ENCODE assay signal across 21 mouse cellular contexts in the genomic region with DNA sequence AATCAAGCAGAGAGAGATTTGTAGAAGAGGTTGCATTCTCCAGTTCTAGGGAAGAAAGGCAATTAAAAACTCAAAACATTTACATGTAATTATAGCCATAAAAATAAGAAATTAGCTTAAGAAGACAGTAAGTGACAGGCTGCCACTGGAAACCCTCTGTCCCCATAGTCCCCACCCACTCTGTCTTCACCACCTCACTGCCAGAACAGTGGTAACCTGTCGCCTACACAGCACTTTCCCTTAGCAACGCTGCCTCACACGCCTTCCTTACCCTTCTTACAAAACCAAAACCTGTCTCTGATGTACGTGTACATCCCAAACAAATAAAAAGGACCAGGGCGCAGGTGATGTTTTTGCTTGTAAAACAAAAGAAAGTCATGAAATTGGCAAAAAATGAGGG. TPM values are rescaled to one million over a fixed set of nuclear protein-coding genes. Genes with fewer than 3 reads are reported as not detected.
DNase-seq lines count a peak whose midpoint lies in the region; ATAC-seq and TF ChIP-seq lines count a peak whose summit lies in the region.
"Had no signal": no experiment of that assay in that cellular context is flagged by ENCODE, and none has a peak within 500 bp of the region (broad histone marks: within the 10 kb centered on the region; RNA-seq: fewer than 3 reads in every experiment).

No protein-coding gene starts in this region.

- H3K27me3 ChIP-seq in hindbrain, embryonic 13.5 days, result no peaks in the 10 kb centered on the region
- no peaks in the 10 kb centered on the region for H3K27me3 ChIP-seq in hindbrain, postnatal 0 days (ENCODE audit: insufficient read depth, low read length)
- H3K27me3 ChIP-seq in neural tube, embryonic 13.5 days, result no peaks in the 10 kb centered on the region
- no peaks in the 10 kb centered on the region for H3K27me3 ChIP-seq in neural tube, embryonic 15.5 days (replicated peaks)
- H3K27me3 ChIP-seq in forebrain, embryonic 13.5 days, result peaks cover 6% of the 10 kb centered on the region
- H3K27me3 ChIP-seq: heart, embryonic 12.5 days had no signal

- intact Hi-C loops in gastrocnemius, postnatal 36 days (cut with DNase I), result no loop called here

- no peaks in the 10 kb centered on the region for H3K9me3 ChIP-seq in hindbrain, embryonic 13.5 days
- no peaks in the 10 kb centered on the region for H3K9me3 ChIP-seq in hindbrain, postnatal 0 days (ENCODE audit: low read length)
- no peaks in the 10 kb centered on the region for H3K9me3 ChIP-seq in neural tube, embryonic 13.5 days
- H3K9me3 ChIP-seq in neural tube, embryonic 15.5 days (replicated peaks), result no peaks in the 10 kb centered on the region
- H3K9me3 ChIP-seq in forebrain, embryonic 13.5 days (replicated peaks), result no peaks in the 10 kb centered on the region
- H3K9me3 ChIP-seq: heart, embryonic 12.5 days; limb, embryonic 12.5 days; lung, embryonic 15.5 days had no signal

- H3K27ac ChIP-seq in hindbrain, embryonic 13.5 days, result peak overlapping the region; percentile 81
- no peak overlapping the region for H3K27ac ChIP-seq in hindbrain, postnatal 0 days
- peak overlapping the region; percentile 86 for H3K27ac ChIP-seq in neural tube, embryonic 13.5 days (replicated peaks)
- H3K27ac ChIP-seq in neural tube, embryonic 15.5 days (replicated peaks), result no peak overlapping the region
- peak overlapping the region; percentile 83 for H3K27ac ChIP-seq in forebrain, embryonic 13.5 days
- H3K27ac ChIP-seq: limb, embryonic 12.5 days; liver, embryonic 14.5 days; lung, embryonic 15.5 days had no signal

- no peak for ATAC-seq in hindbrain, embryonic 13.5 days (ENCODE audit: low FRiP score)
- no peak for ATAC-seq in hindbrain, postnatal 0 days
- ATAC-seq in neural tube, embryonic 13.5 days (ENCODE audit: low read depth), result no peak
- no peak for ATAC-seq in neural tube, embryonic 15.5 days (ENCODE audit: low FRiP score)
- peak; percentile 55; the same call in 1 of the 2 replicates for ATAC-seq in forebrain, embryonic 13.5 days

- no peak overlapping the region for H3K9ac ChIP-seq in hindbrain, embryonic 13.5 days
- no peak overlapping the region for H3K9ac ChIP-seq in hindbrain, postnatal 0 days (replicated peaks; ENCODE audit: low read length)
- H3K9ac ChIP-seq in neural tube, embryonic 13.5 days, result no peak overlapping the region
- H3K9ac ChIP-seq in neural tube, embryonic 15.5 days (replicated peaks), result no peak overlapping the region
- no peak overlapping the region for H3K9ac ChIP-seq in forebrain, embryonic 13.5 days
- H3K9ac ChIP-seq: heart, embryonic 12.5 days; limb, embryonic 12.5 days; liver, embryonic 14.5 days; lung, embryonic 15.5 days had no signal

- H3K36me3 ChIP-seq in hindbrain, embryonic 13.5 days, result no peaks in the 10 kb centered on the region
- H3K36me3 ChIP-seq in hindbrain, postnatal 0 days (ENCODE audit: insufficient read depth, low read length), result no peaks in the 10 kb centered on the region
- H3K36me3 ChIP-seq in neural tube, embryonic 13.5 days, result no peaks in the 10 kb centered on the region
- no peaks in the 10 kb centered on the region for H3K36me3 ChIP-seq in neural tube, embryonic 15.5 days
- H3K36me3 ChIP-seq in forebrain, embryonic 13.5 days (ENCODE audit: poor library complexity, severe bottlenecking), result no peaks in the 10 kb centered on the region
- H3K36me3 ChIP-seq: heart, embryonic 12.5 days; limb, embryonic 12.5 days; lung, embryonic 15.5 days had no signal

- H3K4me2 ChIP-seq in hindbrain, embryonic 13.5 days, result no peak overlapping the region
- no peak overlapping the region for H3K4me2 ChIP-seq in hindbrain, postnatal 0 days (ENCODE audit: low read depth, low read length)
- H3K4me2 ChIP-seq in neural tube, embryonic 13.5 days, result no peak overlapping the region
- no peak overlapping the region for H3K4me2 ChIP-seq in neural tube, embryonic 15.5 days
- 0 out of 2 replicates have a peak overlapping the region, but pooled peaks have one; percentile 16 for H3K4me2 ChIP-seq in forebrain, embryonic 13.5 days
- H3K4me2 ChIP-seq: heart, embryonic 12.5 days; limb, embryonic 12.5 days; lung, embryonic 15.5 days had no signal

- peaks cover 44% of the 10 kb centered on the region for H3K4me1 ChIP-seq in hindbrain, embryonic 13.5 days (replicated peaks)
- 0 out of 2 replicates have a peak, but pooled peaks cover 6% of the 10 kb centered on the region for H3K4me1 ChIP-seq in hindbrain, postnatal 0 days (ENCODE audit: insufficient read depth, low read length)
- peaks cover 51% of the 10 kb centered on the region for H3K4me1 ChIP-seq in neural tube, embryonic 13.5 days (replicated peaks)
- peaks cover 11% of the 10 kb centered on the region for H3K4me1 ChIP-seq in neural tube, embryonic 15.5 days
- peaks cover 42% of the 10 kb centered on the region for H3K4me1 ChIP-seq in forebrain, embryonic 13.5 days

- TF ChIP-seq CTCF in hindbrain, postnatal 0 days (IDR thresholded peaks at IDR 0.05; ENCODE audit: low read depth), result no peak

- WGBS in hindbrain, embryonic 13.5 days, result 59% methylated on average over 5 of the region's 5 CpGs
- WGBS in hindbrain, postnatal 0 days, result 76% methylated on average over 5 of the region's 5 CpGs
- 68% methylated on average over 5 of the region's 5 CpGs for WGBS in neural tube, embryonic 13.5 days
- WGBS in neural tube, embryonic 15.5 days, result 69% methylated on average over 5 of the region's 5 CpGs
- WGBS in forebrain, embryonic 13.5 days, result 60% methylated on average over 5 of the region's 5 CpGs

- H3K4me3 ChIP-seq in hindbrain, embryonic 13.5 days, result no peak overlapping the region
- no peak overlapping the region for H3K4me3 ChIP-seq in hindbrain, postnatal 0 days (ENCODE audit: low read length)
- no peak overlapping the region for H3K4me3 ChIP-seq in neural tube, embryonic 13.5 days
- no peak overlapping the region for H3K4me3 ChIP-seq in neural tube, embryonic 15.5 days (replicated peaks)
- no peak overlapping the region for H3K4me3 ChIP-seq in forebrain, embryonic 13.5 days
- H3K4me3 ChIP-seq: heart, embryonic 12.5 days; limb, embryonic 12.5 days; lung, embryonic 15.5 days; myocyte had no signal

- no peak for DNase-seq in hindbrain, postnatal 0 days (ENCODE audit: low spot score)
- no peak for DNase-seq in gastrocnemius, postnatal 36 days
- DNase-seq in thymus, postnatal 10 days (ENCODE audit: low spot score in 2 of 2), result no peak
- DNase-seq: adrenal gland, adult 2 months; cerebellum, adult 11 months; embryo, embryonic 11 days; heart, postnatal 36 days; kidney, adult 9 months; kidney, postnatal 25 days; lung, postnatal 4 days; thymus, postnatal 14 days had no signal

RNA-seq across cellular contexts. Expression of gene Nhlh2, which starts 15.8 kb away (rescaled TPM):
- polyA plus RNA-seq in hindbrain, embryonic 13.5 days (2015; fragmentation: Nextera tagmentation; extraction: Ambion mirVana), result 80.8 and 99.8 TPM in 2 replicates
- total RNA-seq in hindbrain, postnatal 0 days (2014; rRNA removed), result 30.3 and 31.9 TPM in 2 replicates
- polyA plus RNA-seq in hindbrain, postnatal 0 days (2015; fragmentation: Nextera tagmentation; extraction: Ambion mirVana), result 25.1 and 28.2 TPM in 2 replicates
- polyA plus RNA-seq in neural tube, embryonic 13.5 days (2015; fragmentation: Nextera tagmentation; extraction: Ambion mirVana), result 72.7 and 75.5 TPM in 2 replicates
- 14.9 and 19.2 TPM in 2 replicates for polyA plus RNA-seq in neural tube, embryonic 15.5 days (2015; fragmentation: Nextera tagmentation; extraction: Ambion mirVana)
- 34.4 and 44.4 TPM in 2 replicates for polyA plus RNA-seq in forebrain, embryonic 13.5 days (2015; fragmentation: Nextera tagmentation; extraction: Ambion mirVana)
- total RNA-seq in gastrocnemius, postnatal 36 days (2021), result not detected
- total RNA-seq: adrenal gland, adult 2 months; heart, postnatal 36 days had no signal
- polyA plus RNA-seq: adrenal gland, adult 2 months; gonadal fat pad, adult 2 months; liver, embryonic 14.5 days had no signal

Comparison
In these comparisons a context has a peak if more than half of its experiments do, and no peak if none do; other contexts are left out.
1. H3K27ac ChIP-seq: peak in hindbrain, embryonic 13.5 days (single experiment), neural tube, embryonic 13.5 days (single experiment) and forebrain, embryonic 13.5 days (single experiment); none in hindbrain, postnatal 0 days (single experiment) and neural tube, embryonic 15.5 days (single experiment).